Mouse (Mus musculus): ENCODE data around the gene Xpnpep3.

Xpnpep3 gene

GRCm38 (mm10) chr15:81399297-81399637 is 671 bp upstream of the Xpnpep3 start:
- no peak for DNase-seq (ENCODE audit: low spot score in 2 of 2)

- DNase-seq (ENCODE audit: low spot score in 2 of 2): no peak
These were observed 5.1 kb downstream of the Xpnpep3 start for GRCm38 (mm10) chr15:81405008-81405407.

GRCm38 (mm10) chr15:81408199-81408598 is 8.3 kb downstream of the Xpnpep3 start, which contains the start of gene Dnajb7:
Gene Dnajb7 (minus strand): TSS chr15:81408299.
- DNase-seq (ENCODE audit: low spot score in 2 of 2): no peak

GRCm38 (mm10) chr15:81416763-81417310 is 16.9 kb downstream of the Xpnpep3 start:
- peak; percentile 71 for DNase-seq (ENCODE audit: low spot score in 2 of 2)

GRCm38 (mm10) chr15:81418065-81418464 is 18.1 kb downstream of the Xpnpep3 start:
- DNase-seq (ENCODE audit: low spot score in 2 of 2): no peak

GRCm38 (mm10) chr15:81421454-81421853 is 21.5 kb downstream of the Xpnpep3 start:
- DNase-seq (ENCODE audit: low spot score in 2 of 2): peak; percentile 6 to 22

GRCm38 (mm10) chr15:81422156-81422681 is 22.3 kb downstream of the Xpnpep3 start:
- DNase-seq (ENCODE audit: low spot score in 2 of 2): no peak

- no peak for DNase-seq (ENCODE audit: low spot score in 2 of 2)
These were observed 25.4 kb downstream of the Xpnpep3 start for GRCm38 (mm10) chr15:81425311-81425710.

GRCm38 (mm10) chr15:81427947-81428346 is 28.0 kb downstream of the Xpnpep3 start:
- DNase-seq (ENCODE audit: low spot score in 2 of 2): no peak

- no peak for DNase-seq (ENCODE audit: low spot score in 2 of 2)
These were observed 31.3 kb downstream of the Xpnpep3 start for GRCm38 (mm10) chr15:81431195-81431594.

GRCm38 (mm10) chr15:81438345-81438744 is 38.4 kb downstream of the Xpnpep3 start:
- no peak for DNase-seq (ENCODE audit: low spot score in 2 of 2)

- no peak for DNase-seq (ENCODE audit: low spot score in 2 of 2)
These were observed 39.3 kb downstream of the Xpnpep3 start for GRCm38 (mm10) chr15:81439236-81439635.

GRCm38 (mm10) chr15:81448463-81448862 is 48.5 kb downstream of the Xpnpep3 start:
- peak; percentile 32 to 60 for DNase-seq (ENCODE audit: low spot score in 2 of 2)

GRCm38 (mm10) chr15:81461523-81461922 is 61.6 kb downstream of the Xpnpep3 start:
- no peak for DNase-seq (ENCODE audit: low spot score in 2 of 2)

GRCm38 (mm10) chr15:81465016-81465660 is 65.2 kb downstream of the Xpnpep3 start:
- DNase-seq (ENCODE audit: low spot score in 2 of 2): no peak

- DNase-seq (ENCODE audit: low spot score in 2 of 2): peak; percentile 99
These were observed 66.2 kb downstream of the Xpnpep3 start, which contains the start of gene Rbx1 for GRCm38 (mm10) chr15:81465901-81466737. Gene Rbx1 (plus strand): TSS chr15:81466296.

- no peak for DNase-seq (ENCODE audit: low spot score in 2 of 2)
These were observed 66.8 kb downstream of the Xpnpep3 start for GRCm38 (mm10) chr15:81466738-81467113.

- no peak for DNase-seq (ENCODE audit: low spot score in 2 of 2)
These were observed 70.8 kb downstream of the Xpnpep3 start for GRCm38 (mm10) chr15:81470735-81471134.

GRCm38 (mm10) chr15:81472256-81472655 is 72.3 kb downstream of the Xpnpep3 start:
- DNase-seq (ENCODE audit: low spot score in 2 of 2): no peak

GRCm38 (mm10) chr15:81475654-81476053 is 75.7 kb downstream of the Xpnpep3 start:
- peak in 1 of 2 experiments; percentile 34 for DNase-seq (ENCODE audit: low spot score in 2 of 2)

GRCm38 (mm10) chr15:81476597-81476996 is 76.7 kb downstream of the Xpnpep3 start:
- DNase-seq (ENCODE audit: low spot score in 2 of 2): no peak

GRCm38 (mm10) chr15:81479446-81480213 is 79.7 kb downstream of the Xpnpep3 start:
- no peak for DNase-seq (ENCODE audit: low spot score in 2 of 2)

Measured in spleen, postnatal 36 days (tissue).